Mouse (Mus musculus) left cerebral cortex, adult 2 months (tissue): ENCODE measurements around the gene Cmtm3. TPM values are rescaled to one million over a fixed set of nuclear protein-coding genes. Genes with fewer than 3 reads are reported as not detected.

Source experiments
- DNase-seq, 2 experiments: peaks; one replicate each; pipeline ENCODE4 v3.0.0; 2021 to 2022; ENCODE audit warnings: low spot score in 2 of 2, mixed read lengths in 1 of 2; ENCODE audit errors: extremely low spot score in 1 of 2
- H3K27ac ChIP-seq: fragments of 200-600 bp; 2 replicates; pipeline ENCODE4 v1.8.1; 2022
- H3K4me3 ChIP-seq: fragments of 200-600 bp; 2 replicates; pipeline ENCODE4 v1.8.1; 2022
- CTCF ChIP-seq: fragments of 200-600 bp; IDR thresholded peaks from 2 replicates; pipeline ENCODE4 v1.8.1; 2022; ENCODE audit warnings: antibody characterized with exemption, mild to moderate bottlenecking, moderate library complexity
- intact Hi-C: fragments of 180-260 bp; cut with DNase I; formaldehyde crosslinking; loops from one replicate; pipeline ENCODE4 v1.15.1; 2025
- total RNA-seq, 2 experiments: library from RNA; stranded (reverse); gene quantifications; 2 replicates each; pipeline ENCODE4 v1.2.3; 2021

The Cmtm3 gene
- total RNA-seq, 2 experiments from 2014 or later: 11.9 to 12.8 TPM

- no peak for DNase-seq
- intact Hi-C loops: loop anchor here (2.0 to 5.0 kb wide), 6 partner anchors 50 to 247 kb away; partner anchors contain the start of genes Cmtm4 and Terb1
- no peak for TF ChIP-seq CTCF
- H3K27ac ChIP-seq: no peak overlapping the region
- H3K4me3 ChIP-seq: no peak overlapping the region
These were observed 5.4 kb downstream of the Cmtm3 start for GRCm38 (mm10) chr8:104344622-104345021.

GRCm38 (mm10) chr8:104346706-104347105 is 7.5 kb downstream of the Cmtm3 start:
- Histone ChIP-seq H3K27ac (no peak overlapping the region), H3K4me3 (no peak overlapping the region)
- no peak for DNase-seq
- intact Hi-C loops: no loop called here
- no peak for TF ChIP-seq CTCF

- DNase-seq: no peak
- TF ChIP-seq CTCF: no peak
- intact Hi-C loops: no loop called here
- Histone ChIP-seq H3K4me3 (no peak overlapping the region), H3K27ac (no peak overlapping the region)
These were observed 9.8 kb downstream of the Cmtm3 start for GRCm38 (mm10) chr8:104348971-104349370.

- TF ChIP-seq CTCF: no peak
- DNase-seq: no peak
- H3K4me3 ChIP-seq: no peak overlapping the region
- intact Hi-C loops: no loop called here
- no peak overlapping the region for H3K27ac ChIP-seq
These were observed 10.8 kb downstream of the Cmtm3 start for GRCm38 (mm10) chr8:104350047-104350446.

- DNase-seq: no peak
- no peak overlapping the region for H3K27ac ChIP-seq
- intact Hi-C loops: no loop called here
- H3K4me3 ChIP-seq: no peak overlapping the region
- peak; percentile 29 for TF ChIP-seq CTCF
These were observed 14.0 kb downstream of the Cmtm3 start for GRCm38 (mm10) chr8:104353186-104353585.

GRCm38 (mm10) chr8:104354504-104354903 is 15.3 kb downstream of the Cmtm3 start:
- intact Hi-C loops: no loop called here
- DNase-seq: no peak
- Histone ChIP-seq H3K27ac (no peak overlapping the region), H3K4me3 (no peak overlapping the region)
- TF ChIP-seq CTCF: no peak

GRCm38 (mm10) chr8:104358637-104359036 is 19.4 kb downstream of the Cmtm3 start:
- Histone ChIP-seq H3K4me3 (no peak overlapping the region), H3K27ac (no peak overlapping the region)
- no peak for TF ChIP-seq CTCF
- intact Hi-C loops: no loop called here
- DNase-seq: no peak

GRCm38 (mm10) chr8:104359778-104360456 is 20.7 kb downstream of the Cmtm3 start:
- DNase-seq: no peak
- H3K4me3 ChIP-seq: no peak overlapping the region
- TF ChIP-seq CTCF: no peak
- intact Hi-C loops: no loop called here
- H3K27ac ChIP-seq: no peak overlapping the region

- no peak for DNase-seq
- Histone ChIP-seq H3K4me3 (no peak overlapping the region), H3K27ac (no peak overlapping the region)
- TF ChIP-seq CTCF: no peak
- intact Hi-C loops: loop anchor here (5.0 kb wide), 1 partner anchor 47 kb away; no protein-coding TSS in a partner anchor
These were observed 26.5 kb downstream of the Cmtm3 start for GRCm38 (mm10) chr8:104365695-104366094.

- H3K27ac ChIP-seq: no peak overlapping the region
- TF ChIP-seq CTCF: no peak
- no peak for DNase-seq
- H3K4me3 ChIP-seq: no peak overlapping the region
- intact Hi-C loops: loop anchor here (5.0 kb wide), 1 partner anchor 45 kb away; no protein-coding TSS in a partner anchor
These were observed 28.2 kb downstream of the Cmtm3 start for GRCm38 (mm10) chr8:104367398-104367797.

GRCm38 (mm10) chr8:104369591-104369990 is 30.4 kb downstream of the Cmtm3 start:
- no peak for DNase-seq
- TF ChIP-seq CTCF: no peak
- no peak overlapping the region for H3K4me3 ChIP-seq
- intact Hi-C loops: loop anchor here (5.0 kb wide), 1 partner anchor 43 kb away; no protein-coding TSS in a partner anchor
- peak overlapping the region; percentile 15; the same call in 1 of the 2 replicates for H3K27ac ChIP-seq

GRCm38 (mm10) chr8:104370071-104370470 is 30.9 kb downstream of the Cmtm3 start:
- H3K4me3 ChIP-seq: no peak overlapping the region
- no peak for TF ChIP-seq CTCF
- H3K27ac ChIP-seq: 0 out of 2 replicates have a peak overlapping the region, but pooled peaks have one; percentile 15
- DNase-seq: no peak
- intact Hi-C loops: no loop called here

GRCm38 (mm10) chr8:104371121-104371520 is 31.9 kb downstream of the Cmtm3 start:
- TF ChIP-seq CTCF: no peak
- no peak overlapping the region for H3K4me3 ChIP-seq
- intact Hi-C loops: no loop called here
- DNase-seq: no peak
- H3K27ac ChIP-seq: no peak overlapping the region
